Mouse (Mus musculus): ENCODE results near the gene Spred2.

Gene Spred2

GRCm38 (mm10) chr11:19923888-19924756 is at the start of gene Spred2:
TSS of gene Spred2 (plus strand) at chr11:19924375.
- peak; percentile 83 for DNase-seq

- DNase-seq: no peak
These were observed 48.6 kb upstream of the Spred2 start for GRCm38 (mm10) chr11:19875551-19875950.

GRCm38 (mm10) chr11:19875964-19876363 is 48.2 kb upstream of the Spred2 start:
- no peak for DNase-seq

GRCm38 (mm10) chr11:19877239-19877915 is 46.8 kb upstream of the Spred2 start:
- DNase-seq: no peak

GRCm38 (mm10) chr11:19881342-19881741 is 42.8 kb upstream of the Spred2 start:
- no peak for DNase-seq

- no peak for DNase-seq
These were observed 33.3 kb upstream of the Spred2 start for GRCm38 (mm10) chr11:19890700-19891406.

- no peak for DNase-seq
These were observed 30.9 kb upstream of the Spred2 start for GRCm38 (mm10) chr11:19893233-19893632.

- DNase-seq: no peak
These were observed 24.6 kb upstream of the Spred2 start for GRCm38 (mm10) chr11:19899621-19900020.

- no peak for DNase-seq
These were observed 23.5 kb upstream of the Spred2 start for GRCm38 (mm10) chr11:19900712-19901111.

GRCm38 (mm10) chr11:19911216-19911615 is 13.0 kb upstream of the Spred2 start:
- DNase-seq: no peak

GRCm38 (mm10) chr11:19912179-19912578 is 12.0 kb upstream of the Spred2 start:
- DNase-seq: no peak

- no peak for DNase-seq
These were observed 11.5 kb upstream of the Spred2 start for GRCm38 (mm10) chr11:19912661-19913060.

GRCm38 (mm10) chr11:19913761-19914160 is 10.4 kb upstream of the Spred2 start:
- no peak for DNase-seq

GRCm38 (mm10) chr11:19917381-19918245 is 6.6 kb upstream of the Spred2 start:
- no peak for DNase-seq

- no peak for DNase-seq
These were observed 6.0 kb upstream of the Spred2 start for GRCm38 (mm10) chr11:19918246-19918540.

GRCm38 (mm10) chr11:19919460-19919784 is 4.8 kb upstream of the Spred2 start:
- no peak for DNase-seq

- DNase-seq: peak; percentile 84
These were observed 4.1 kb upstream of the Spred2 start for GRCm38 (mm10) chr11:19919785-19920671.

GRCm38 (mm10) chr11:19921723-19922122 is 2.5 kb upstream of the Spred2 start:
- DNase-seq: no peak

- no peak for DNase-seq
These were observed 2.0 kb upstream of the Spred2 start for GRCm38 (mm10) chr11:19922208-19922607.

- DNase-seq: no peak
These were observed 578 bp downstream of the Spred2 start for GRCm38 (mm10) chr11:19924757-19925148.

- DNase-seq: peak; percentile 74
These were observed 1.2 kb downstream of the Spred2 start for GRCm38 (mm10) chr11:19925149-19925975.
